Mouse (Mus musculus): ENCODE results near the gene Ramp2.
A peak's percentile ranks its signal among the peaks of the same experiment; 100 is the strongest.

Ramp2 gene

DNA sequence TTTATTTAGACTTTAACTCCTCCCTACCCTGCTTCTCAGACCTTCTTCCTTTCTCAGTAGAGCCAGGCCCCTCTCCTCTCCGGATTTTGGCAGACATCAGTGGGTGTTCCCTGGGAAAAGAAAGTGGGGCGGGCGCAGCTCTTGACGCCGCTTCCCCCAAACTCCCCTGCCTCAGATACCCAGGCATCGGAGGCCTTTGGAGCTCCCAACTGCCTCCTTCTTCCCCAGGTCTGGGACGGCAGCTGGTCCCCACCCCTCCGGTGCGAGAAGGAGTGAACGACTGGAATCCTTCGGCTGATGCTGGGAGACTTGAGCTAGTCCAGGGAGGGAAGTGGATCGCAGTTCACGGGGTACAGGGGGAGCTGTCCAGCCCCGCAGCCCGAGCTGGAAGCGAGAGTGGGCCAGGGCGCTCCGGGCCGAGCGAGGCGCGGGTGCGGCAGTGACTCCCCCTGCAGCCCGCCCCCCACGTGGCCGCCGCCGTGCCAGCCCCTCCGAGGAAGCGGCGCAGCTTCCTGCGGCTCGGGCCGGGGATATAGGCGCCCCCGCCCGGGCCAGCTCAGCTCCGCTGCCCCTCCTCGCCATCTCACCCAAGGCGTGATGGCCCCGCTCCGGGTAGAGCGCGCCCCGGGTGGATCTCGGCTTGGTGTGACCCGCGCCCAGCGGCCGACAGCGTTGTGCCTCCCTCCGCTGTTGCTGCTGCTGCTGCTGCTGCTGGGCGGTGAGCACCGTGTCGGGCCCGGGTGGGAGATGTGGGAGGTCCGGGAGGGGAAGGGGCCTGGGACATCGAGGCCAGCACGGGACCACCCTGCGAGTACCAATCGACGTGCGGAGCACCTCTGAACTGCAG lies at the start of gene Ramp2:
Gene Ramp2 (plus strand): TSS at position 174 of the 847 bp plus-strand sequence.
- DNase-seq, result no peak

DNA sequence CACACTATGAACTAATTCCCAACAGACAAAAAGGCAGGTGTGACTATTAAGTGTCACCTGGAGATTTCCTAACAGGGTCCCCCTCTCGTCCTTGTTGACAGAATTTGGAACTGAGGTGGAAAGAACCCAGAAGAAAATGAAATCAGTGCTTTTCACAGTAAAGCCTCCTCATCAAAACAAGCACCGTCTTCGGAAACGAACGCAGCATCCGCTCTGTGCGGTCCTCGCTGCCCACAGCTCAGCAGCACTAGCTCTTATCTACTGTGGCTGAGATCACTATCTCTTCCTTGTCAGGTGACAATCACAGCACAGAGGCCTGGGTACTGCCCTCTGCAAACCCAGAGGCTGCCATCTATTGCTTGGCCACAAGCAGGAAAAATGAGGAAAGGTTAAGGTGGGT lies 49.7 kb upstream of the Ramp2 start:
- peak; percentile 31 for DNase-seq

DNA sequence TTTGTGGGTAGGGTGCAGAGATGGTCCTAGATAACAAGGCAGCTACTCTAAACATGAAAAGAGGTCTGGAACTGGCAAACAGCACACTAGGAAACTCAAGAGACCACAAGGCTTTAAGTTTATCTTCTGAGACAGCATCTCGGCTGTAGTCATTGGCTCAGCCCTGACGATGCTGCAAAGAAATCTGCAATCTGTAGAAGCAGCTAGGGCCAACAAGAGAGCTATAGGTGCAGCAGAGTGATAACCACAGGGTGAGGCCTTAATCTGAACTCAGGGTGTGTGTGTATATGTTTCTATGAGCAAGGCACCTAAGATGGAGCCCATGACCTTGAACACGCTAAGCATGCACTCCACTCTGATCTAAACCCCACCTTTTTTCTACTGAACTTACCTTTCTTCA lies 46.3 kb upstream of the Ramp2 start:
- DNase-seq, result no peak

DNA sequence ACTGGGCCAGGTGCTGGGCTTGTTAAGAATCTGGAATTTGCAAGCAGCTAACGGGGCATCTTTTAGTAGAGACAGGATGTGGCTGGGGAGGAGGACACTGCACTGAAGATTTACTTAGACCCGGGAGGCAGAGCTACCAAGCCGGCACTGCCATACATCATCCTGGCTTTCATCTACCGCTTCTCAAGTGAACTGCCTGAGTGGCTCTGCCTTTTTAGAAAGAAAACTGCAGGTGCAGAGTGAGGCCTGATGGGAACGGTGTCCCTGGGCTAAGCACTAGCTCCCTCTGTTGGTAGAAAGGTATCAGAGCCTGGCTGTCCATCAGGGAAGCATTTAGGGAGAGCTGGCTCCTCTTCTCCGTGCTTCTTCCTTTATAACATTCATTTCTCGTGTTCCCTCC lies 44.8 kb upstream of the Ramp2 start:
- DNase-seq, result peak; percentile 90

DNA sequence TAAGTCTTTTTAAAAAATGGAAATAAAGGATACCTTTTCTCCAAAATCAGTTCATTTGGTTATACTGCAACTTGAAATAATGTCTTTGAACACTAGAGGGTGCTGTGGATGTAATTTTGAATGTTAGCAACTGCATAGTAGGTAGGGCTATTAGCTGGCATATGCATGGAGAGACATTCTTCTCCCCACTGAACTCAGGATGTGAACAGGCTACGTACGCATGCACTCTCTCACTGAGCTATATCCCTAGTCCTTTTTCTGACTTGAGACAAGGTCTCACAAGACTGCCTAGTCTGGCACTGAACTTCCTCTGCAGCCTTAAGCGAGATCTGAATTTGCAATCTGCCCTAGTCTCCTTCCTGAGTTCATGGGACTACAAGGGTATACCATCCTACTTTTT lies 33.9 kb upstream of the Ramp2 start:
- DNase-seq, result peak; percentile 87

DNA sequence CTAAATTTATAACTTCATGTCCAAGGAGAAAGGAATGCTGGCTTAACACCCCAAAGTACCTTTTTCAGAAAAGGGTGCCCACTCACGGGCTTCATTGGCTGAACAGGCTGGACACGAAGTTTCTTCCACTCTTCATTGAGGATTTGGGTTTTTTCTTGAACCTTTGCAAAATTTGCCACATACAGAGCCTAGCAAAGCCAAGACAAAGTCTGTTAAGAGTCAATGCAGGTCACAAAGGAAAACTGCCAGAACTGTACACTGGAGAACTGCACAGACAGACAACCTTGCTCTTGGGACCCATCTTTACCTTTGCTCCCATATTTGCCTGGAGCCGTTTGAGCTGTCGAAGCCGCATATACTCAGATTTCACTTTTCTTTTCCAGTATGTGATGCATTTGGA lies 28.9 kb upstream of the Ramp2 start:
- DNase-seq, result no peak

DNA sequence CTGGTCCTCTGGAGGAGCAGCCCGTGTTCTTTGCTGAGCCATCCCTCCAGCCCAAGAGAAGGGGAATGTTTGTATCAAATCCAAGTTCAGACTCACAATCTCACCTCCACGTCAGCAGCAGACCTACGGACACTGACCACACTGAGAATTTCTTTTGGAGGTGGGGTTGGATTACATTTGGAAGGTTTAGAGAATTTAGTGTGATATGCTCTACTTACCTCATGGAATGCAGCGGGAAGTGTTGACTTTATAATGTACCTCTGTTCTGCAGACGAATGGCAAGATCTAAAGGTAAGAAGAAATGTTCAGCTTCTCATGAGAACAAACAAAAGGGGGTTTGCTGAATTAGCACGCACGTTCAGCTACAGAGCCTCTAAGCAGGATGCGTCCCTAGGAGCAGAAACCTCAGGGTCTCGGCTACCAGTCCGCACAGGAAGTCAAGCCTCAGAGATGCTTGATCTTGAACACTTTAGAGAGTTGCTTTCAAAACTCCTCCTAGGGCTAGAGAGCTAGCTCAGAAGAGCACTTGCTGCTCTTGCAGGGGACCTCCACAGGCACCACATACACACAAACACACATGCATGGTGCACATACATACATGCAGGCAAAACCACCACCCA lies 27.3 kb upstream of the Ramp2 start:
- DNase-seq, result no peak

DNA sequence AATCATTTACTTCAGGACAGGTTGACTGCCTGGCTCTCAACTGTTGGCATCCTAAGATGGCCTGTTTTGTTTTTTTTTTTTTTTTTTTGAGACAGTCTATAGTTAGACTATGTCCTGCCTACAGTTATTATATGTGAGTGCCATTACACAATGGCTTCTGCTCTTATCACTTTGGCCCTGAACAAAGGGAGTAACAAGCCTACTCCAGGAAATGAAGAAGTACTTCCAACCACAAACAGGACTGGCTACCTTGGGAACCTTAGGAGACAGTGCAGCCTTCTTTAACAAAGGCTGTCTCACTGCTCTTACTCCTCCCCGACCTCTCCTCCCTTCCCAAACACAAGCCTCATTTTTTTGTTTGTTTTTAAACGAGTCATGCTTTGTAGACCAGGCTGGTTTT lies 25.0 kb upstream of the Ramp2 start:
- no peak for DNase-seq

DNA sequence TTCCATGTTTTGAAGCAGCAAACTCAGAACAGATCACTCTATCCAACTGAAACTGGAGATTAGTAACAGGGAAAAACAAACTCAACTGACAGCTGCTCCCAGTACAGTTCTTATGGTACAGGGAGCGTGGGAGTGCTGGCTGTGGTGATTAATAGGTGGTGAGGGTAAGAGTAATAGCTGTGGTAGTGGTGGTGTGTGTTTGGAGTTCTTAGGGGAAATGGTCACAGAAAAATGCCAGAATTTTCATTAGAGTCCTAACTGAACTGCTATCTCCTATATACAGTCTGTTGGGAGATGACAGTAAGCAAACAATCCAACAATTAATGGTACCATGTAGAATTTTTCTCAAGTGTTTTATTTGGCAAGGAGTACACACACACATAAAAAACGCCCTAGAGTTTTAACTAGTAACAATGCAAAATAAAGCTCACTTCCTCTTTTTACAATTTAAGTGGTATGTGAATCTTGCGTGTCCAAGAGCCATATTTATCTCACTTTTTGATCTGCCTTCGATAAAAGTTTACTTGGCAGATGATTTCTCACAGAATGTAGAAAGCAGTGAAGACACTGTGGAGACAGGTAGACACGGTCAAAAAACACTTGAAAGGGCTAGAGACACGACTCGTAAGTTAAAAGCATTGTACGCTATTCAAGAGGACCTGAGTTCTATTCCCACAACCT lies 24.4 kb upstream of the Ramp2 start:
- no peak for DNase-seq

DNA sequence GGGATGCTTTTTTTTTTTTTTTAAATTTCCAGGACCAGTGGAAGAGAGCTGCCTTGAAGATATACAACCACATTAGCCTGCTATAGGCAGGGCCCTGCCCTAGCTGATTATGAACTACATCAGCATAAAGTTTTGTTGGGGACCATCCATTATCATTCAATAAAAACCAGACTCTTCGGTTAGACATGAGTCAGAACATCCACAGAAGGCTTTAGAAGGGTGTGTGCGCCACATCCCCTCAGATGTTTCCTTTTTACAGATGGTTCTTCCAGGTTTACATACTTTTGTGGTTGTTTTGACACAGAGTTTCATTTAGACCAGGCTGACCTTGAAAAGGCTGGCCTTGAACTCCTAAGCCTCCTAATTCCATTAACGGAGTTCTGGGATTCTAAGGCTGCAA lies 21.5 kb upstream of the Ramp2 start:
- DNase-seq, result no peak

DNA sequence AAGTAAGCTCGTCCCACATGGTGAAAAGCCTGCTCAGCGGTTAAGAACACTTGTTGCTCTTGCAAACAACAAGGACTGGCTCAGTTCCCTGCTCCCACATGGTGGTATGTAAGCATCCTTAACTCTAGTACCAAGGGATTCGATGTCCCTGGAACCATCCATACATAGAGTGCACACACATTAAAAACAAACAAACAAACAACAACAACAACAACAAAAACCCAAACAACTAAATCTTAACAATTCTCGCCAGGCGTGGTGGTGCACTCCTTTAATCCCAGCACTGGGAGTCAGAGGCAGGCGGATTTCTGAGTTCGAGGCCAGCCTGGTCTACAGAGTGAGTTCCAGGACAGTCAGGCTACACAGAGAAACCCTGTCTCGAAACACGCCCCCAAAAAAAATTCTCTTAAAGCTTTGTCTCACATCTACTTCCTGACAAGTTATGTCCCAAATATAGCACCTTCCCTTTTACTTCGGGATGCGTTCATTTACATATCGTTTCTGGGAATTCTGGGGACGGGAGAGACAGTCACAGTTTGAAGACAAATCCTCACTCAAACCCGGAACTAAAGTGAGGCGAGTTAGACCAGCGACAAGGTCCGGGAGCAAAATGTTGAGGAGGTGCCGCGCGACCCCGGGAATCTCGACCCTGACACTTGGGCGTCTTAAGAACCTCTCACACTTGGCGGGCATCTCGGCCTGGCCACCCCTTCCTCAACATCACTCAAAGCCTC lies 20.3 kb upstream of the Ramp2 start:
- DNase-seq, result no peak

DNA sequence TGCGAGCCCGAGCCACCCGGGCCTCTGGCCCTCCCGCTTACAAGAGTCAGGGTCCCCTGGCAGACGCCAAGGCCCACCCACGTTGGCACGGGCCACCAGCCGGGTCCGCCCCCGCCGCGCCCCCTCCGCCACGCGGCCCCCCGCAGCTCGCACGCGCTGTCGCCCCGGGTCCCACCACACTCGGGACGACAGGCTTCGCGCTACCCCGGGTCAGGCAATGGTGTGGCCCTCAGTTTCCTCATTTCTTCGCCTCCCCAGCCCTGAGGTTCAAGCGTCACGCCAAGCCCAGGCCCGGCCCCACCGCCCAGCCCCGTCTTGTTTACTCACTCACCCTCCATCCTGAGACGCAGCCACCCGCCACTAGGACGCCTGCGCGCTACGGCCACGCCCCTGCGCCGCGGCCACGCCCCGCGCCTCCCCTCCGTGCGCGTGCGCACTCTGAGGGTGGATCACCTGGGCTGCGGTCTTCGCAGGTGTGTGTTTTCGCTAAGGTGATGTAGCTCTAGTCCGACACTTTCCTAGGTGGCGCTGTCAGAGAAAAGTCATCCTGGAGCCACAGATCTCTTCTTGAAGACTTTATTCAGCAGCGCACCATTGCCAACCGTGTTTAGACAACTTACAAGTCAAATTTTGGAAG lies 19.6 kb upstream of the Ramp2 start, which contains the start of gene Ezh1:
Gene Ezh1 (minus strand): TSS at position 399 of the 637 bp plus-strand sequence.
- DNase-seq, result peak; percentile 96

DNA sequence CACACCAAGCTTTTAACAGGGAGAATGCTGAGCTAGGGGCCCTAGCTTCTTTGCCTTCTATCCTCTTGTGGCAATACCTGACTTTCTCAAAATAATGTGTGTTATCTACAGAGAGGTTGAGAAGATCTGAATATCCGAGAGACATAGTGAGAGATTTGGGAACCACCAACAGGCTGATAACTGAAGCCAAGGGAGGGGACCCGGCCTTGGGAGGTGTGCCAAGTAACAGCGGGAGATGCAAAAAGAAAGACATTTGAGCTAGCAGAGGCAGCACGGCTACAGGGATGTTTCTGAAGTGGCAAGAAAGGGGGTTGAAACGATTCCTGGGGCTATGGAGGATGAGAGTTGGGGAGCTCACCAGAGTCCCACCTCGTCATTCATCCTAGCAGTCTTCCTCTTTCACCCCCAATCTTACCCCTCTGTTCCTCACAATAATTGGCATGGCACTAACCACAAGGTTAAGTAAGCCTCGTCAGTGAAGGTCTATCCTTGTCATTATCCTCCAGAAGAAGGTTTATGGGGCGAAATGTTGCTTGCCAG lies 16.4 kb upstream of the Ramp2 start:
- DNase-seq, result no peak

DNA sequence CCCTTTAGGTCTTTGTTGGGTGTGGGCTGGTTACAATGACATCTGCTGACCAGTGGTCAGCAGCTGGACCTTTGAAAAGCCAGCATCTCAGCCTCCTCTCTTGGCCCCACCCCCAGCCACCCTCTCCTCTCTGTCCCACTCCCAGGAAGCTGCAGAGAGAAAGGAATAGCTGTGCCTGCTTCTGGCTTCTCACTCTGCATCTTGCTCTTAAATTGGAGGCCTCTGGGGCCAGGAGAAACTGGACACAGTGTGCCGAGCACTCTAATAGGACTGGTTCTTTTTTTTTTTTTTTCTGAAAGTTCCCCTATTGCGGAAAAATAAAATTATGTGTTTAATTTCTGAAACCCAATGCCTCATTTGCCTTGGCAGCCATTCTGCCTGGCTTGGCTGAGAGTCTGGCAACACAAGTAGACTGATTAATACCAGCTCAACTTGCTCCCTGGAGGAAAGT lies 15.7 kb upstream of the Ramp2 start:
- DNase-seq, result no peak

DNA sequence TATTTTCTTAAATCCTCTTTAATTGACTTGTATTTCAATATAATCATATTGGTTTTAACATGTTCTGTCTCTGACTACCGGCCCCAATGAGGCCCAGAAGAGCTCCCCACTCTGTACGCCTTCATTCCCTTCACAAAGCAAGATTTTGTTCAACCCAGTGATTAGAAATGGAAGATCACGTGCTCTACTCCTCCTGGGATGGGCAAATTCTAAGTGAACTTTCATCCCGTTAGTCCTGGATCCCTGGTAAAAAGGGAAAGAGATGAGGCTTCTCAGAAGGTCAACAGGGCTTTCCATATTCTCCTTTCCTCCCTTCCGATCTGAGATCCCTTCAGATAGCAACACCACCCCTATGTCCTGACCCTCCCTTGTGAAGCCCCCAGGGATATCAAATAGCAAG lies 15.3 kb upstream of the Ramp2 start:
- no peak for DNase-seq

DNA sequence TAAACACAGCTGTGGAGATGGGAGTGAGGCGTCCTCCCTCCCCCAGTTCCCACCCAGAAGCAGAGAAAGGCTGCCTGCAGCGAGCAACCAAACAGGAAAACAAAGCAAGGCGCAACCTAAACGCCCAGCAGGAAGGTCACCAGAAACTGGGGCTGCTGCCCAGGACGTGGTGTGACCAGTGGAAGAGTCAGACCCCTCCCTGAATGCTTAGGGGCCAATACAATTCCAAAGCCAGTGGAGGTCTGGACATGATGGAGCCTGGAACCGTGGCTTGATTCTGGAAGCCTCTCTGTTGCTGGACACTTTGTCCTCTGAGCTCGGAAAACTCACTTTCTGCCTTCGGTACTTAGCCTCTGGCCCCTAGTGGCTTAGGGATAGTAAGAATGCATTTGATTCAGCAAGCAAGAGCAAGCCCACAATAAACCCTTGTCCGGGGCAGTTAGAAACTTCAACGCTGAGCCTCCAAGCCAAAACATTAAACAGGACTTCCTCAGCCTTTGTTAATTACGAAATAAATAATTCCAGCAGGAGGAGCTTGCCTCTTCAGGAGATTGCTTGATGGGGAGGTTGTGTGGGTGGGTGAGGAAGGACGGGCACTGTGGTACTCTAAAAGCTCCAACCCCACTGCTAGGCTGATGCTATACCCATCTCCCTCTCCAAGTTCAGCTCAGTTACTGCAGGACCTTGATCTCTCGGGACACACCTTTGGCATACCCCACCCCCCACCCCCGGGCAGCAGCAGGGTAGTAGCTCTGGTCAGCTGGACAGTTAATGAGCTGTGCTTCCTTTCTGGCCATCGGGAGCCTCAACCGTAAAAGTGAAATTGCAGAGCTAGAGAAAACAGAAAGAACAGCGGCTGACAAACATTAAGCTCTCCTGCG lies 14.6 kb upstream of the Ramp2 start:
- DNase-seq, result no peak

DNA sequence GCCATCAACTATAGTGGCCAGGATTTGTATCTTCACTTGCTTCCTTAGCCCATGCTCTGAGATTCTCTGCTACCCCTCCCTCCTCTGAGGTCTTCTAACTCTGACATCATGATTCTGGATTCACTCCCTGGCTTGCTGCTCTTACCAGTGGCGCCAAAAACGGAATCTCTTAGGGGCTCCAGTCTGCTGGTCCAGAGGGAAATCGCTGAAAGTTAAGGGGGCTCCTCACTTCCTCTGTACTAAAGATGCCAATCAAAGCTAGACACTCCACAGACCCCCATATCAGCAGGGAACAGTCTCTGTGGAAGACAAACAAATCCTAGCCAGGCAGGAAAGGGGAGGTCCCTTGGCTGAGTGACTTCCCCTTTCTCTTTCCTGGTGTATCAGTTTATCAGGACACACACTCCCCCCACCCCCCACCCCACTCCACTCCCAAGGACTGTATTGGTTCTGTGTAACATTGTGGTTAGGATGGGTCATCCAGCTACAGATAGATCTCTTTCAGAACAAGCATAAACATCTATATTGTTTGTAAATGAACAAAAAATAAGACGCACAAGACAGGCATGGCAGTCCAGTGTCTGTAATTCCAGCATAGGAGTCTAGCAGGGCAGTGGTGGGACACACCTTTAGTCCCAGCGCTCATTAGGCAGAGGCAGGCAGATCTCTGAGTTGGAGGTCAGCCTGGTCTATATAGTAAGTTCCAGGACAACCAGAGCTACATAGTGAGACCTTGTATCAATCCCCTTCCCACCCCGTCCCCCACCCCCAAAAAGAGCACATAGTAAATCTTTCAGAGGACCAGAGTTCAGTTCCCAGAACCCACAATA lies 13.6 kb upstream of the Ramp2 start:
- no peak for DNase-seq

DNA sequence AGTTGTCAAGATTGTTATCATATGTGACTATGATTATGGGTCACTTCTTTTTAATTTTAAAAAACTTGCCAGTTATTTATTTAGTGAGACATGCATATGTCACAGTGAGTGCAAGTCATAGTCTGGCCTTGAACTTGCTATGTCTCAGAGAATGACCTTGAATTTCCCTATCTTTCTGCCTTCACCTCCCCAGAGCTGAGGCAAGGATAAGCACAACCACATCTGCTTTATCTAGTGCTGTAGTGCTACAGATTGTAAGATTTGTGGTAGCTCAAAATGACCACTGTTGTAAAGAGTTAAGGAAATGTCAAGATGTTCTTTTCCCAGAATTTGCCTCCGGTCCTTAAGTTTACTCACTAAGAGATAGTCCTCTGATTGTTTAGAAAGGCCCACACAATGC lies 12.6 kb upstream of the Ramp2 start:
- no peak for DNase-seq

DNA sequence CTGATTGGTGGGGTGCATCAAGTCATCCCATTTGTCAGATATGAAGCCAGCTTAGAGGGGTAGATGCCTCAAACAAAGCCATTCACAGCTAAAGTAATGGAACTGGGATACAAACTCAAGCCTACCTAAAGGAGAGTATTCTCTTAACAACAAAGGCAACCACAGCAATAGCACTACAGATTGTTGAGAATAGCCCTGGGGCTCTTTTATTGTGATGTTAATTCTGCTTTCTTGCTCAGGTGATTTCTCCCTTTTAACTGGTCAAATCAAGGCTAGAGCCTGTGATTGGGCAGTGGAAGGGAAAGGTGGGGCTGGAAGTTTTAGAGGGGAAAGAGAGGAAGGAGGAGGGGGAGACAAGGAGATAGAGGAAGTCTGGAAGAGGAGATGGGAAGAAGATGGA lies 11.7 kb upstream of the Ramp2 start:
- DNase-seq, result no peak

DNA sequence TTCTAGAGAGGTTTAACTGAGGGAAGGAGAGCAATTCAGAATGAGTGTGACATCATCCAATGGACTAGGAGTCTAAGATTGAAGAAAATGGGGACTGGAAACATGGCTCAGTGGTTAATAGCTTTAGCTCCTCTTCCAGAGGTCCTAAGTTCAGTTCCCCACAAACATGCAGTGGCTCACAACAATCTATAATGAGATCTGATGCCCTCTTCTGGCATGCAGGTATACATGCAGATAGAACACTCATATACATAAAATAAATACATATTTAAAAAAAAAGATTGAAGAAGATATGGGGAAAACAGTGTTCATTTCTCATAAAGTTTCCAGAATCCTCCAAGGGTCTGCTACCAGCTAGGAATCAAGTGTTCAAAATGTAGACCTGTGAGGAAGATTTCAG lies 10.4 kb upstream of the Ramp2 start:
- DNase-seq, result no peak

Measured in cerebellum, adult 9-10 months (tissue).